Mouse (Mus musculus): ENCODE results near the gene Scamp5. TPM values are rescaled to one million over a fixed set of nuclear protein-coding genes. Genes with fewer than 3 reads are reported as not detected.

The Scamp5 gene
- polyA plus RNA-seq, 1 experiment from 2014 or later, result 42.4 TPM

DNA sequence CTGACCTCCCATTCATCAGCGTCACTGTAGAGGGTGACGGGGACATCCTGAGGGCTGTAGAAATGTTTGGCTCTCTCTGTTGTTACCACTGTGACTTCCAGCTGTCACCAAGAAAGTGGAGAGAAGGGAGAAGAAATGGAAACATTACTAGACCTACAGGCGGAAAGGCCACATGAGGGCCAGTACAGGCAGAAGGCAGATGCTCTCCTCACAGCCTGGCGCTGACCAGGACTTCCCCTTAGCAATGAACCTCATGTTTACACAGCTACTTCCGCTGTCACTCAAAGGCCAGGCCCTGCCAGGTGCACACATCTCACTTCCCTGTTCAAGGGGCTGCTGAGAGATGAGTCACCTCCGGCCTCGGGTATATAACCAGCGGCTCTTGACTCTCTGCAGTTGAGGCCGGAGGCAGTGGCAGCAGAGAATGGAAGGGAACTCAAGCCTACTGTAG lies 46.7 kb downstream of the Scamp5 start:
- TF ChIP-seq EP300 (optimal IDR thresholded peaks at IDR 0.05), result no peak
- no peak for TF ChIP-seq CTCF (IDR thresholded peaks at IDR 0.05; ENCODE audit: low read depth)
- H3K27me3 ChIP-seq (ENCODE audit: control insufficient read depth, insufficient read depth, low read length), result no peaks in the 10 kb centered on the region
- peak overlapping the region; percentile 93 for H3K27ac ChIP-seq (replicated peaks)
- no peak overlapping the region for H3K9ac ChIP-seq (ENCODE audit: low read length)
- peak; percentile 80 for DNase-seq (ENCODE audit: low spot score)
- H3K9me3 ChIP-seq (ENCODE audit: control insufficient read depth, low read length), result no peaks in the 10 kb centered on the region
- peak overlapping the region; percentile 26; the same call in 1 of the 2 replicates for H3K4me2 ChIP-seq (replicated peaks; ENCODE audit: low read depth)
- H3K4me1 ChIP-seq (replicated peaks; ENCODE audit: control insufficient read depth, insufficient read depth), result peaks cover 4% of the 10 kb centered on the region; the same call in 1 of the 2 replicates
- peak; percentile 91 for ATAC-seq (ENCODE audit: low FRiP score, low TSS enrichment)
- 0 out of 2 replicates have a peak, but pooled peaks cover 2% of the 10 kb centered on the region for H3K36me3 ChIP-seq (ENCODE audit: control insufficient read depth, insufficient read depth, low read length)
- WGBS, result 17% methylated on average over 9 of the region's 9 CpGs
- no peak overlapping the region for H3K4me3 ChIP-seq (ENCODE audit: low read depth, low read length)

DNA sequence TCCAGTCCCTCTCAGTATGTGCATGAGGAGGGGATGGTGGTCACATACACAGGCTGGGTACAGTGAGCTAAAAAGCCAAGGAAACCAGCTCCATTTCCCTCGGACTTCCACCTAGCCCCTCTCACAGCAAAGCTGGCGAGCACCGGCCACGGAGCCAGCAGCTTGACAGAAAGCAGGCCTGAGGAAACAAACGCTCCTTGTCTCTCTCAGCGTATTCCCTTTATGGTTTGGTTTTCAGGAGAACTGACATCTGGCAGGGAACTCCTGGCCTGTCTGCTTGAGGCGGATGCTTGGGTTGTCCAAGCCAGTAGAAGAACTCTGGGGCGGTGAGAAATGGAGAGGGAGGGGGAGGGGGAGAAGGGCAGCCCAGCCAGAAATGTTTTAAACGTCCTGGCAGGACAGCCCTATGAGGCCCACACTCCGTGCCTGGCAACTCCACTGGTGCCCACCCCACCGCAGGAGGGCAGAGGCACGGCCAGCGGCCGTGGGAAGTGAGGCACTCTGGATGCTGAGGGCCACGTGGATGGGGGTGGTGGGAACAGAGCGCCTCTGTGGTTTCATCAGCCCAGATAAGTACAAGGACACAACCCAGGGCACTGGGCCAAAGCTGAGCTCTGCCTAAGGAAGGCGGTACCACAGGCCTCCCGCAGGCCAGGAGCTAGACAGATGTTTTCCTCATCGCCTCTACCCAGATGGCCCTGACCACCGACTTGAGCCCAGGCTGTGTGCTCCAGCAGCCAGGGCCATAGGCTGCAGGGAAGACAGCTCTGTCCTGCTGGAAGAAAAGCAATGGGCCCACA lies 47.3 kb downstream of the Scamp5 start:
- Histone ChIP-seq H3K9ac (ENCODE audit: low read length) (peak overlapping the region; percentile 35; the same call in 1 of the 2 replicates), H3K9me3 (ENCODE audit: control insufficient read depth, low read length) (no peaks in the 10 kb centered on the region), H3K4me2 (replicated peaks; ENCODE audit: low read depth) (peak overlapping the region; percentile 26; the same call in 1 of the 2 replicates), H3K27me3 (ENCODE audit: control insufficient read depth, insufficient read depth, low read length) (no peaks in the 10 kb centered on the region), H3K36me3 (ENCODE audit: control insufficient read depth, insufficient read depth, low read length) (0 out of 2 replicates have a peak, but pooled peaks cover 2% of the 10 kb centered on the region), H3K4me1 (replicated peaks; ENCODE audit: control insufficient read depth, insufficient read depth) (peaks cover 4% of the 10 kb centered on the region; the same call in 1 of the 2 replicates), H3K27ac (replicated peaks) (peak overlapping the region; percentile 93), H3K4me3 (ENCODE audit: low read depth, low read length) (no peak overlapping the region)
- DNase-seq (ENCODE audit: low spot score), result peak; percentile 79
- ATAC-seq (ENCODE audit: low FRiP score, low TSS enrichment), result peak; percentile 85
- 29% methylated on average over 19 of the region's 20 CpGs for WGBS
- TF ChIP-seq CTCF (IDR thresholded peaks at IDR 0.05; ENCODE audit: low read depth) (peak; percentile 55), EP300 (optimal IDR thresholded peaks at IDR 0.05) (no peak)

DNA sequence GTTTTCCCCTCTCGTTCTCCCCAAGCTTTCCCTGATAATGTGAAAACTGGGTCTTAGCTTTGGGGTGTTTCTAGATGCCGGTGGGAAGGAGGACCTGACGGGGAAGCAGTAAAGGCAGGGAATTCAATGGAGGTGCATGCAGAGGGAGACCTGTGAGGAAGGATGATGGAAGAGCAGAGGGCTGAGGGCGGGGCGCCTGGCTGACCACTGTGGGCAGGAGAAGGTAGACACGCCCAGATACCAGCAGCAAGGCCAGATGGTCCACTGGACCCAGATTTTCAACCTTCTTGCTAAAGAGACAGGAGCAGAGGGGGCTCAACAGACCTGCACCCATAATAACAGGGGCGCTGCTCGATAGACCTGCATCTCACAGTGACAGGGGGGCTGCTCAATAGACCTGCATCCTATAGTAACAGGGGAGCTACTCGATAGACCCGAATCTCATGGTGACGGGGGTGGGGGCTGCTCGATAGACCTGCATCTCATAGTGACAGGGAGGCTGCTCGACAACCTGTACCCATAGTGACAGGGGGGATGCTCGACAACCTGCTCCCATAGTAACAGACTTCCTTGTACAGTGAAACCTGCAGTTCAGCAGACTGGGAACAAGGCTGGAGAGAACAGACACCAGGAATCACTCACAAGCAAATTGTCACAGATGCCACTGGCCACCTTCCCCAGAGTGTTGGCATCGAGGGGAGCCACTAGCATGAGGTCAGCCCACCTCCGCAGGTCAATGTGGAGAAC lies 48.2 kb downstream of the Scamp5 start:
- Histone ChIP-seq H3K4me3 (ENCODE audit: low read depth, low read length) (no peak overlapping the region), H3K27ac (replicated peaks) (peak overlapping the region; percentile 93), H3K9ac (ENCODE audit: low read length) (peak overlapping the region; percentile 2; the same call in 1 of the 2 replicates), H3K4me2 (replicated peaks; ENCODE audit: low read depth) (no peak overlapping the region), H3K4me1 (replicated peaks; ENCODE audit: control insufficient read depth, insufficient read depth) (peaks cover 4% of the 10 kb centered on the region; the same call in 1 of the 2 replicates), H3K36me3 (ENCODE audit: control insufficient read depth, insufficient read depth, low read length) (0 out of 2 replicates have a peak, but pooled peaks cover 2% of the 10 kb centered on the region), H3K9me3 (ENCODE audit: control insufficient read depth, low read length) (no peaks in the 10 kb centered on the region), H3K27me3 (ENCODE audit: control insufficient read depth, insufficient read depth, low read length) (no peaks in the 10 kb centered on the region)
- DNase-seq (ENCODE audit: low spot score) (no peak), ATAC-seq (ENCODE audit: low FRiP score, low TSS enrichment) (no peak)
- WGBS, result 76% methylated on average over 16 of the region's 16 CpGs
- TF ChIP-seq EP300 (optimal IDR thresholded peaks at IDR 0.05) (no peak), CTCF (IDR thresholded peaks at IDR 0.05; ENCODE audit: low read depth) (no peak)

DNA sequence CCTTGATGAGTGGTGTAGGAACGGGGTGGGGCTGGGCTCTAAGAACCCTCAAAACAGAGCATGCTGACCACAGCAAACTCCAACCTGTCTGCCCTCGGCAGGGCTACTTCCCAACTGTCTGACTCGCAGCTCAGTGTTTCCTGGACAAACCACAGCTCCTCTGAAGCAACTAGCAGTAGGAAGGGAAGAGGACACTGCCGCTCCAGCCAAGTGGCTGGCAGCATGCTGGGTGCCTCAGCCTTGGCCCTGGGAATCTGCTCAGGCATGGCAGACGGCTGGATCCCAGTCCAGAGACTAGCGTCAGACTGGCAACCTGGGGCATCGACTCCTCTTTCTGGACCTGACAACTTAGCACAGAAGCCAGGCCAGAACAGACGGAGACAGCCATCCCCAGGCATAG lies 50.5 kb downstream of the Scamp5 start:
- Histone ChIP-seq H3K27ac (replicated peaks) (no peak overlapping the region), H3K4me3 (ENCODE audit: low read depth, low read length) (no peak overlapping the region), H3K36me3 (ENCODE audit: control insufficient read depth, insufficient read depth, low read length) (0 out of 2 replicates have a peak, but pooled peaks cover 2% of the 10 kb centered on the region), H3K9ac (ENCODE audit: low read length) (no peak overlapping the region), H3K27me3 (ENCODE audit: control insufficient read depth, insufficient read depth, low read length) (no peaks in the 10 kb centered on the region), H3K4me1 (replicated peaks; ENCODE audit: control insufficient read depth, insufficient read depth) (peaks cover 4% of the 10 kb centered on the region; the same call in 1 of the 2 replicates), H3K9me3 (ENCODE audit: control insufficient read depth, low read length) (no peaks in the 10 kb centered on the region), H3K4me2 (replicated peaks; ENCODE audit: low read depth) (no peak overlapping the region)
- WGBS, result 78% methylated on average over 8 of the region's 8 CpGs
- DNase-seq (ENCODE audit: low spot score) (no peak), ATAC-seq (ENCODE audit: low FRiP score, low TSS enrichment) (no peak)
- TF ChIP-seq CTCF (IDR thresholded peaks at IDR 0.05; ENCODE audit: low read depth) (no peak), EP300 (optimal IDR thresholded peaks at IDR 0.05) (no peak)

DNA sequence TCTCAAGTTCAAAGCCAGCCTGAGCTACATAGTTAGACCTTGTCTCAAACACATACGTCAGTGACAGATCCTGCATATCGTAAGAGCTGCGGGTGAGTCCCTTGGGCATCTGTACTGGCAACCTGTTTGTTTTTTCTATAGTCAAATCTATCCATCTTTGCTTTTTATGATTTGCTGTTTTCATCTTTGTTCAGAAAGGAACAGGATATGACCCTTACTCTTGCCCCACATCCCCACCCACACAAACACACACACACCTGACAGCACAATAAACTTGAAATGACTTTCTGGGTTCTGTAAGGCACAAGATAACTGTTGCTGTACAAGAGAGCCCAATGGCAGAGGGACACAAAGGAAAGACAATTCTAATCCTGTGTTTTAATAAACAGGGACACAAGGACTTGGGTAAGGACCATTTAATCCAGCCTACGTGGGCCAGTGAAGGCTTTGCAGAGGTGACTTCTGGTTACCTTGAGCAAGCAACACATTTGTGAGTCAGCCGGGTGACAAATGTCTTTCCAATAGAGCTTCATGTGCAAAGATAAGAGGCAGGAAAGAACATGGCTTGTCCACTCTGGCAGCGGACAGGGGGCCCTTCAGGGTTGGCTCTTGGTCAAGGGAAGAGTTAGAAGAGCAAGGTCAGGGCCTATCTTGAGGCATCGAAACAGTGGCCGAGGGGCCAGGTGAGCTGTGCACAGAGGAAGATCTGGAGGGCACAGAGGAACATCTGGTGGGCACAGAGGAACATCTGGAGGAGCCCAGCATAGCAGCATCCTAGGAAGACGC lies 60.5 kb downstream of the Scamp5 start:
- WGBS, result 79% methylated on average over 9 of the region's 9 CpGs
- Histone ChIP-seq H3K27ac (replicated peaks) (no peak overlapping the region), H3K4me3 (ENCODE audit: low read depth, low read length) (no peak overlapping the region), H3K9me3 (ENCODE audit: control insufficient read depth, low read length) (no peaks in the 10 kb centered on the region), H3K36me3 (ENCODE audit: control insufficient read depth, insufficient read depth, low read length) (no peaks in the 10 kb centered on the region), H3K9ac (ENCODE audit: low read length) (no peak overlapping the region), H3K27me3 (ENCODE audit: control insufficient read depth, insufficient read depth, low read length) (no peaks in the 10 kb centered on the region), H3K4me1 (replicated peaks; ENCODE audit: control insufficient read depth, insufficient read depth) (no peaks in the 10 kb centered on the region), H3K4me2 (replicated peaks; ENCODE audit: low read depth) (no peak overlapping the region)
- TF ChIP-seq EP300 (optimal IDR thresholded peaks at IDR 0.05) (no peak), CTCF (IDR thresholded peaks at IDR 0.05; ENCODE audit: low read depth) (no peak)
- ATAC-seq (ENCODE audit: low FRiP score, low TSS enrichment), result peak; percentile 46; the same call in 1 of the 2 replicates
- DNase-seq (ENCODE audit: low spot score), result no peak
